ENCODE assay signal across 8 mouse cellular contexts in genomic region chr4:139252051-139252760, GRCm38 (mm10). TPM values are rescaled to one million over a fixed set of nuclear protein-coding genes. Genes with fewer than 3 reads are reported as not detected.
DNase-seq lines count a peak whose midpoint lies in the region; ATAC-seq lines count a peak whose summit lies in the region.

No protein-coding gene starts in this region.

- H3K27me3 ChIP-seq in embryonic facial prominence, embryonic 13.5 days, result no peaks in the 10 kb centered on the region
- no peaks in the 10 kb centered on the region for H3K27me3 ChIP-seq in kidney, embryonic 14.5 days (ENCODE audit: control insufficient read depth, insufficient read depth, low read length)
- no peaks in the 10 kb centered on the region for H3K27me3 ChIP-seq in limb, embryonic 15.5 days
- H3K27me3 ChIP-seq in splenic B cell, adult 2 months (ENCODE audit: control insufficient read depth, insufficient read depth, low read length, poor library complexity, severe bottlenecking), result no peaks in the 10 kb centered on the region

- peak overlapping the region; percentile 41; the same call in 1 of the 2 replicates for H3K9ac ChIP-seq in embryonic facial prominence, embryonic 13.5 days
- peak overlapping the region; percentile 38; the same call in 1 of the 2 replicates for H3K9ac ChIP-seq in kidney, embryonic 14.5 days (ENCODE audit: low read depth, low read length)
- no peak overlapping the region for H3K9ac ChIP-seq in limb, embryonic 15.5 days

- H3K9me3 ChIP-seq in embryonic facial prominence, embryonic 13.5 days, result no peaks in the 10 kb centered on the region
- H3K9me3 ChIP-seq in kidney, embryonic 14.5 days (ENCODE audit: control insufficient read depth, low read length), result no peaks in the 10 kb centered on the region
- H3K9me3 ChIP-seq in limb, embryonic 15.5 days, result no peaks in the 10 kb centered on the region

- peak; percentile 82 to 85 for DNase-seq in B cell, adult 2 months
- DNase-seq in adrenal gland, postnatal 36 days, result peak; percentile 92 to 93
- DNase-seq in heart, adult 9 months (ENCODE audit: low spot score in 2 of 2), result peak; percentile 75 to 85
- peak; percentile 83 for DNase-seq in naive thymus-derived CD4-positive, alpha-beta T cell, adult 2 months (ENCODE audit: low read depth)
- peak; percentile 84 for DNase-seq in splenic B cell, adult 2 months (ENCODE audit: low read depth, low spot score)

- 16% methylated on average over 22 of the region's 22 CpGs for WGBS in embryonic facial prominence, embryonic 13.5 days
- 41% methylated on average over 22 of the region's 22 CpGs for WGBS in kidney, embryonic 14.5 days
- 31% methylated on average over 22 of the region's 22 CpGs for WGBS in limb, embryonic 15.5 days

- H3K4me1 ChIP-seq in embryonic facial prominence, embryonic 13.5 days, result peaks cover 98% of the 10 kb centered on the region
- peaks cover 46% of the 10 kb centered on the region for H3K4me1 ChIP-seq in kidney, embryonic 14.5 days (ENCODE audit: control insufficient read depth, insufficient read depth, low read length)
- peaks cover 86% of the 10 kb centered on the region for H3K4me1 ChIP-seq in limb, embryonic 15.5 days

- peak; percentile 75 for ATAC-seq in embryonic facial prominence, embryonic 13.5 days (ENCODE audit: insufficient number of reproducible peaks, insufficient read depth, low FRiP score, low TSS enrichment, low read depth)
- ATAC-seq in kidney, embryonic 14.5 days (ENCODE audit: low FRiP score, low TSS enrichment), result peak; percentile 85
- 0 out of 2 replicates have a peak, but pooled peaks have one; percentile 42 for ATAC-seq in limb, embryonic 15.5 days (ENCODE audit: insufficient number of reproducible peaks, low FRiP score, low TSS enrichment, low read depth)

- peak overlapping the region; percentile 35 for H3K4me2 ChIP-seq in embryonic facial prominence, embryonic 13.5 days
- H3K4me2 ChIP-seq in kidney, embryonic 14.5 days (replicated peaks; ENCODE audit: low read depth, low read length), result no peak overlapping the region
- peak overlapping the region; percentile 19; the same call in 1 of the 2 replicates for H3K4me2 ChIP-seq in limb, embryonic 15.5 days

- peaks cover 5% of the 10 kb centered on the region for H3K36me3 ChIP-seq in embryonic facial prominence, embryonic 13.5 days
- H3K36me3 ChIP-seq in kidney, embryonic 14.5 days (ENCODE audit: control insufficient read depth, insufficient read depth, low read length), result peaks cover 12% of the 10 kb centered on the region
- H3K36me3 ChIP-seq in limb, embryonic 15.5 days, result peaks cover 5% of the 10 kb centered on the region
- H3K36me3 ChIP-seq in splenic B cell, adult 2 months (ENCODE audit: control insufficient read depth, insufficient read depth, low read length, poor library complexity, severe bottlenecking), result no peaks in the 10 kb centered on the region; the same call in 1 of the 2 replicates

- H3K27ac ChIP-seq in embryonic facial prominence, embryonic 13.5 days, result peak overlapping the region; percentile 87
- H3K27ac ChIP-seq in kidney, embryonic 14.5 days (ENCODE audit: low read depth, low read length), result peak overlapping the region; percentile 76; the same call in 1 of the 2 replicates
- peak overlapping the region; percentile 80 for H3K27ac ChIP-seq in limb, embryonic 15.5 days

- H3K4me3 ChIP-seq in embryonic facial prominence, embryonic 13.5 days, result no peak overlapping the region
- H3K4me3 ChIP-seq in kidney, embryonic 14.5 days (ENCODE audit: low read length), result no peak overlapping the region
- H3K4me3 ChIP-seq in limb, embryonic 15.5 days, result no peak overlapping the region

RNA-seq across cellular contexts. Expression of gene Pqlc2, which starts 58.3 kb away (rescaled TPM):
- total RNA-seq in adrenal gland, postnatal 36 days (2021), result 1 to 10 TPM; 7.9 to 9.4 TPM
- 14.9 and 16.7 TPM in 2 replicates for polyA plus RNA-seq in embryonic facial prominence, embryonic 13.5 days (2015; fragmentation: Nextera tagmentation; extraction: Ambion mirVana)
- 10.4 and 13.3 TPM in 2 replicates for polyA plus RNA-seq in kidney, embryonic 14.5 days (2014; fragmentation: Nextera tagmentation; extraction: Ambion mirVana)
- polyA plus RNA-seq in limb, embryonic 15.5 days (2015; fragmentation: Nextera tagmentation; extraction: Ambion mirVana), result 16.7 and 18.2 TPM in 2 replicates

RNA-seq across cellular contexts. Expression of gene Akr7a5, which starts 58.3 kb away (rescaled TPM):
- total RNA-seq in adrenal gland, postnatal 36 days (2021), result 10 to 100 TPM; 65.8 to 69.2 TPM
- polyA plus RNA-seq in embryonic facial prominence, embryonic 13.5 days (2015; fragmentation: Nextera tagmentation; extraction: Ambion mirVana), result 91.9 and 121 TPM in 2 replicates
- 139 and 141 TPM in 2 replicates for polyA plus RNA-seq in kidney, embryonic 14.5 days (2014; fragmentation: Nextera tagmentation; extraction: Ambion mirVana)
- 82.9 and 85.8 TPM in 2 replicates for polyA plus RNA-seq in limb, embryonic 15.5 days (2015; fragmentation: Nextera tagmentation; extraction: Ambion mirVana)

RNA-seq across cellular contexts. Expression of gene Capzb, which starts 59.5 kb away (rescaled TPM):
- 100 to 1,000 TPM; 379 to 391 TPM for total RNA-seq in adrenal gland, postnatal 36 days (2021)
- 396 and 424 TPM in 2 replicates for polyA plus RNA-seq in embryonic facial prominence, embryonic 13.5 days (2015; fragmentation: Nextera tagmentation; extraction: Ambion mirVana)
- 256 and 319 TPM in 2 replicates for polyA plus RNA-seq in kidney, embryonic 14.5 days (2014; fragmentation: Nextera tagmentation; extraction: Ambion mirVana)
- 399 and 425 TPM in 2 replicates for polyA plus RNA-seq in limb, embryonic 15.5 days (2015; fragmentation: Nextera tagmentation; extraction: Ambion mirVana)
